Mouse (Mus musculus) leukemia stem cell, adult 10-12 weeks (primary cell): ENCODE results near the gene Nthl1. TPM values are rescaled to one million over a fixed set of nuclear protein-coding genes. Genes with fewer than 3 reads are reported as not detected.

Experiments
- polyA plus RNA-seq: library from polyadenylated mRNA; stranded (reverse); fragments of >175 nt; gene quantifications from 2 replicates; pipeline ENCODE4 v1.2.3, GENCODE M21; 2012; ENCODE audit warnings: low replicate concordance

Gene Nthl1
- 4.3 and 4.4 TPM in 2 replicates for polyA plus RNA-seq

GRCm38 (mm10) chr17:24632167-24632812 is at the start of gene Nthl1, which contains the start of gene Tsc2:
TSS of gene Nthl1 (plus strand) at chr17:24632680.
TSS of gene Tsc2 (minus strand) at chr17:24632630.

GRCm38 (mm10) chr17:24650070-24650616 is 17.7 kb downstream of the Nthl1 start, which contains the start of gene Slc9a3r2:
TSS of gene Slc9a3r2 (minus strand) at chr17:24650327.

GRCm38 (mm10) chr17:24658017-24658758 is 25.7 kb downstream of the Nthl1 start, which contains the start of gene Npw:
TSS of gene Npw (minus strand) at chr17:24658457.

GRCm38 (mm10) chr17:24669545-24670245 is 37.2 kb downstream of the Nthl1 start, which contains the start of gene Zfp598:
TSS of gene Zfp598 (plus strand) at chr17:24669687.

Other genes starting within 250 kb of the Nthl1 start
- gene Rnps1, start 218.1 kb upstream of the Nthl1 start, polyA plus RNA-seq, result 278 and 467 TPM in 2 replicates
- 47.6 and 50.3 TPM in 2 replicates for gene Eci1, start 206.0 kb upstream of the Nthl1 start, polyA plus RNA-seq
- 0.41 TPM in 1 of 2 replicates, not detected in the other for gene Dnase1l2, start 189.6 kb upstream of the Nthl1 start, polyA plus RNA-seq
- gene E4f1, start 162.4 kb upstream of the Nthl1 start, polyA plus RNA-seq, result 21.8 and 23.0 TPM in 2 replicates
- 86.0 and 114 TPM in 2 replicates for gene Pgp, start 162.3 kb upstream of the Nthl1 start, polyA plus RNA-seq
- gene Bricd5, start 158.8 kb upstream of the Nthl1 start, polyA plus RNA-seq, result 0.56 and 0.61 TPM in 2 replicates
- 6.4 and 15.9 TPM in 2 replicates for gene Mlst8, start 153.6 kb upstream of the Nthl1 start, polyA plus RNA-seq
- 0.03 TPM in 1 of 2 replicates, not detected in the other for gene Caskin1, start 144.1 kb upstream of the Nthl1 start, polyA plus RNA-seq
- 121 and 190 TPM in 2 replicates for gene Traf7, start 104.7 kb upstream of the Nthl1 start, polyA plus RNA-seq
- gene Rab26, start 98.5 kb upstream of the Nthl1 start, polyA plus RNA-seq, result 0.14 and 1.1 TPM in 2 replicates
- 8.9 and 14.3 TPM in 2 replicates for gene Pkd1, start 82.8 kb upstream of the Nthl1 start, polyA plus RNA-seq
- 37.0 and 60.0 TPM in 2 replicates for gene Tsc2, start 50 bp upstream of the Nthl1 start, polyA plus RNA-seq
- 2.0 and 5.8 TPM in 2 replicates for gene Slc9a3r2, start 17.6 kb downstream of the Nthl1 start, polyA plus RNA-seq
- 1.1 and 4.6 TPM in 2 replicates for gene Npw, start 25.8 kb downstream of the Nthl1 start, polyA plus RNA-seq
- 144 and 147 TPM in 2 replicates for gene Zfp598, start 37.0 kb downstream of the Nthl1 start, polyA plus RNA-seq
- 0.56 and 0.62 TPM in 2 replicates for gene Syngr3, start 57.3 kb downstream of the Nthl1 start, polyA plus RNA-seq
- gene Gfer, start 63.5 kb downstream of the Nthl1 start, polyA plus RNA-seq, result 134 TPM in 2 replicates
- 0.69 and 1.8 TPM in 2 replicates for gene Noxo1, start 63.6 kb downstream of the Nthl1 start, polyA plus RNA-seq
- gene Tbl3, start 75.0 kb downstream of the Nthl1 start, polyA plus RNA-seq, result 20.7 and 32.9 TPM in 2 replicates
- gene Rnf151, start 85.4 kb downstream of the Nthl1 start, polyA plus RNA-seq, result 0.42 and 0.46 TPM in 2 replicates
- gene Rps2, start 85.4 kb downstream of the Nthl1 start, polyA plus RNA-seq, result 69.0 and 456 TPM in 2 replicates
- gene Ndufb10, start 91.8 kb downstream of the Nthl1 start, polyA plus RNA-seq, result 350 and 503 TPM in 2 replicates
- not detected in 2 replicates for gene Rpl3l, start 95.1 kb downstream of the Nthl1 start, polyA plus RNA-seq
- 9.9 and 15.7 TPM in 2 replicates for gene Msrb1, start 104.0 kb downstream of the Nthl1 start, polyA plus RNA-seq
- not detected in 2 replicates for gene Hs3st6, start 120.3 kb downstream of the Nthl1 start, polyA plus RNA-seq
- not detected in 2 replicates for gene Meiob, start 171.6 kb downstream of the Nthl1 start, polyA plus RNA-seq
- 39.1 and 51.7 TPM in 2 replicates for gene Hagh, start 207.5 kb downstream of the Nthl1 start, polyA plus RNA-seq
- gene Fahd1, start 217.7 kb downstream of the Nthl1 start, polyA plus RNA-seq, result 6.2 and 6.5 TPM in 2 replicates
- 0.14 TPM in 1 of 2 replicates, not detected in the other for gene Igfals, start 233.3 kb downstream of the Nthl1 start, polyA plus RNA-seq